Mouse (Mus musculus) retina, postnatal 7 days (tissue): ENCODE results near the gene Mfsd4a.

ENCODE experiments used
- DNase-seq: peaks from one replicate; pipeline ENCODE4 v3.0.0-alpha.2; 2012; ENCODE audit warnings: low read depth, low spot score

Gene Mfsd4a

DNA sequence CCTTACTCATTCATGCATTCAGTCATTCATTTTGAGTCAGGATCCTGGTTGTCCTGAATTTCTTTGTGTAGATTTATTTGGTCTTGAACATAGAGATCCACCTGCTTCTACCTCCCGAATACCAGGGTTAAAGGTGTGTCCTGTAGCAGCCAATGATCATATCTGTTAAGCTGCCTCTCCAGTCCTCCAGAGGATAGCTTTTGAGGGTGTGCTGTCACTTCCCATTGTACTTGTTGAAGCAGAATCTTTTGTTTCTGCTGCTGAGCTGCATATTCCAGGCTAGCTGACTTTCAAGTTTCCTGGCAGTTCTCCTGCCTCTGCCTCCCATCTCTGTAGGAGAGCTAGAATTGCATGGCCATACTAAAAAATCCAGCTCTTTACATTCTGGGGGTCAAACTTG, 51.2 kb downstream of the Mfsd4a start:
- DNase-seq = no peak

DNA sequence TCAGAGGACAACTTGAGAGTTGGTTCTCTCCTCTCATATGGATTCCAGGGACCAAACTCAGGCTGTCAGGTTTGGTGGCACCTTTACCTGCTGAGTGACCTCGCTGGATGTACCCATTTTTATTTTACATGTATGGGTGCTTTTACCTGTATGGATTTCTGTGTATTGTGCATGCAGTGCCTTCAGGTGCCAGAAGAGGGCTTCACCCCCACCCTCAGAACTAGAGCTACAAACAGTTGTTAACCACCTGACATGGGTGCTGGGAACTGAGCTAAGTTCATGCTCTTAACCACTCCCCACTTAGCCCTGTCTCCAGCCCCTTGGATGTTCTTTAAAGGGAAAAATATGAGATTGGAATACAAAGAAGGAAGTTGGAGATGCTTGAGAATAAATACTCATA, 53.1 kb downstream of the Mfsd4a start:
- DNase-seq = no peak

DNA sequence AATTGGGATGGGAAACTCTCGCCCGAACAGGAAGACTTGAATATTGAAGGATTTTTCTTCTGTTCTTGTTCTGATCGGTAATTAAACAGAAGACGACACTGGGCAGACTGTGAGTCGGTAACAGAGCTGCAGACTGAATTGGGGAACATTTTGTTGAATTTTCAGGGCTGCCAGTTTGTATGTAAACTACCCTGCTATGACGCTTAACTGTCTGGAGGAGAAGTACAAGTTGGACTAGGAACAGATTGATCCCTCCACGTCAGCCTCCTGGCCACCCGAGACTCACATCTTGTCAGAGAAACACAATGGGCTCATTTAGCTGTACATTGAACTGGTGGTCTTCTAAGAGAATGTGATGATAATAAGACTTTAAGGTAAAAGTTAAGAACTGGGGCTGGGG, 55.0 kb downstream of the Mfsd4a start:
- DNase-seq = no peak

DNA sequence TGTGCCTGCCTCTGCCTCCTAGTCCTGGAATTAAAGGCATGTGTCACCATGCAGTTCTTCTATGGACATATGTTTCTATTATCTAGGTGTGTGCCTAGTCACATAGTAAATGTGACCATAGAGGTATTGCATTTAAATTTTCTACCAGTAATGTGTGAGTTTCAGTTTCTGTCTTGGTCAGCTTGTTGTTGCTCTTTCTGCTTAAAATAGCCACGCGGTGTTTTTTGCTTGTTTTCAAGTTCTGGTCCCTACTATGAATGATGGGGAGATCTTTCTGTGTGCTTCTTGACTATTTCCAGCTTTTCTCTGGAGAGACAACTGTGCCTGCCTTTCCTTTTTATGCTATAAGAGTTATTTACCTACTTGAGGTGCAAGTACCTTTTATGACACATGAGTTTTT, 56.1 kb downstream of the Mfsd4a start:
- no peak for DNase-seq

DNA sequence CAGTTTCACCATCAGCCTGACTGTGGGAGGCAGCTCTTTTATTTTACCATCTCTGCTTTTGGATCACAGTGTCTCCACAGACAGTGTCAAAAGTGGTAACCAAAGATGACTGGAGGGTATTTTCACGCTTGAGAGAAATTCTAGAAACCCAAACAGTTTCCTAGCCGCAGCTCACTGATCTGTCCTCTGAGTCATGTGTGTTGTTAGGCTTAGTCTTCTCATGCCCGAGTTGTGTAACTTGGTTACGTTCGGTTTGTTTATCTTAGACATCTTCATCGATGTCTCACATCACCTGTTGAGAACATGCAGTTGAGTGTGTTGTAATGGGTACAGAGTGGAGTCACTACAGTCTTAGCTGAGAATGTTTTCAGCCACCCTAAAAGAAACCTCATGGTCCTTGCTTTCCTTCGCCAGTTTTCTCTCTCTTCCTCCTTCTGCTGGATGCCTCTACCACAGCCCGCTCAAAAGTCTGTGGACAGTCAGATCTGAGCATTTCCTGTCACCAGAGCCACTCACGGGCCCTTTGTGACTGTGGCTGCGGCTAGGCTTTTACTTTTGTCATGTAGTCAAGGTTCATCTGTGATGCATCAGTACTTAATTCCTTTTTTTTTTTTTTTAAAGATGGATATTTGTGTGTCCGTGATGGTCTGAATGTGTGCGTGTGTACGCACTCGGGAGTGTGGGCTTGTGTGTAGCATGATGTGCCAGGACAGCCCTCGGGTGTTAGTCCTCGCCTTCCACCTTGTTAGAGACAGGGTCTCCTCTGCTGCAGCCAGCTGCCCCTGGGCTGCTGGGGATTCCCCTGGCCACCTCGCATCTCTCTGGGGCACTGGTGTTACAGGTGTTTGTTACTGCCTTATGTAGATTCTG, 57.0 kb downstream of the Mfsd4a start:
- no peak for DNase-seq

DNA sequence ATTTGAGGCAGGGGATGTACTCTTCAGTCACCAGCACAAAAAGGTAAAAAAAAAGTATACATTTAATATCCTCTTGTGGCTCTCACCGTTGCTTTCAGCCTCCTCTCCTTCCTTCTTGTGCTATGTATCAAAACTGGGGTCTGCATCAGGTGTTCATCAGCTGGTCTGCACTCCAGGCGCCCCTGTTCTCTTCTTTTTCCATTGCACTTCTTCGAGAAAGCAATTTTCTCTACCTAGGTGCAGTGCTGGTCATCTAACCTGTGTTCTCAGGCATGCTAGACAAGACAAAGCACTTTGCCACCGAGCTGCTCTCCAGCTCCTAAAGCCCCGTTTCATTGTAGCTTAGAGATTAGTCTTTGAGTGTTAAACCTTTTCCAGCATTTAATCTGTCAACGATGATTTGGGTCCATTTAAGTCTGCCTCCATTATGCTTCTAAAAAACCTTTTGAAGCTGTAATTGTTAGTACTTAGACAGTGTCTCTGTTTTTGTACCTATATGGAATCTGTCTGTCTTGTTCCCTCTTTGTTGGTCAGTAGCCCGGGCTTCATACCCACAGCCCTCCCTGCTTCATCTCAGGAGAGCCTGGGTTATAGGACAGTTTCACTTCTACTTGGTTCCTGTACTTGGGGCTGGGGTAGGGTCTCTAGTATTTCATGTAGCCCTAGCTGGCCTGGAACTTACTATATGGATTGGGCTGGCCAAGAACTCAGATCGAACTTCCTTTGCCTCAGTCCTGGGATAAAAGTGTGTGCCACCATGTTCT, 58.8 kb downstream of the Mfsd4a start:
- no peak for DNase-seq

DNA sequence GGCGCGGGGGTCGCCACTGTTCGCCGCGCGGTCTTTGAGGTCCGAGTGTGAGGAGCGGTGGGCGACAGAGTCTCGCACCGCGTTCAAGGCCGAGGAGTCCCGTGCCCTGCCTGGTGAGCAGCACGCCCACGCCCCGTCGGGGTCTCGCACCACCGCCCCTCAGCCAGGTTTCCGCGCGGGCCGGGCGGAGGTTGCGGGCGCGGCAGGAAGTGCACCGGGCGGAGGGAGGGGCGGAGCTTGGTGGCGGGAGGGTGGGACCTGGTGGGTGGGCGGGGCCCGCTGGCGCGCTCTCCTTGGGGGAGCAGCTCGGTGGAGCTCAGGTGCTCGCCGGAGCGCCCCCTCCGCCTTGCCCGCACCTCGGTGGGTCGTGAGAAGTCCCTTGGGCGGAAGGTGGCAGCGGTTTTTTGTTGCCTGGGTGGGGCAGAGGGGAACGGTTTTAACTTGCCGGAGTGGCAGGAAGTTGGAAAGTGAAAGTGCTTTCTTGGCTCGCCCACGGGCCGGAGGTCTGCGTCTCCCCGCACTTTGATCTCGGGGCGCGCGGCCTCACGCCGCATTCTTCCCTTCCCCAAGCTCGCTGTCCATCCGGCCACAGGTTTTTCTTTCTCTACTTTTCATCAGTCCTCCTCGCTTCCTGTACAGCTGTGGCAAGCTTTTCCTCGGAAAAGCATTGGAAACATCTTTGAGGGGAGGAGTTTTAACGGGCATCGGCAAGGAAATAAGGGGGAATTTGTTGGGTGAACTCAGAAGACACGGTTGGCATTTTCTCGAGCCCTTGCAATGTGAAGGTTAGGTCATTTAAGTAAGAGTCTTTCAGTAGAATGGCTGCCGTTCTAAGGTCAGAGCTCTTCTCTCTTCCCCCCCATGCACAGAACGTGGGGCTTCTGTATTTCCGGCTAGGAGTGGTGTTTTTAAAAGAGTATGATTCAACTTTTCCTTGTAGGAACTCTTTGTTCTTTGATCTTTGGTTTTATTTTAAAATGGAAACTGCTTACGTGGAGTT, 59.7 kb downstream of the Mfsd4a start:
- DNase-seq = peak; percentile 62

DNA sequence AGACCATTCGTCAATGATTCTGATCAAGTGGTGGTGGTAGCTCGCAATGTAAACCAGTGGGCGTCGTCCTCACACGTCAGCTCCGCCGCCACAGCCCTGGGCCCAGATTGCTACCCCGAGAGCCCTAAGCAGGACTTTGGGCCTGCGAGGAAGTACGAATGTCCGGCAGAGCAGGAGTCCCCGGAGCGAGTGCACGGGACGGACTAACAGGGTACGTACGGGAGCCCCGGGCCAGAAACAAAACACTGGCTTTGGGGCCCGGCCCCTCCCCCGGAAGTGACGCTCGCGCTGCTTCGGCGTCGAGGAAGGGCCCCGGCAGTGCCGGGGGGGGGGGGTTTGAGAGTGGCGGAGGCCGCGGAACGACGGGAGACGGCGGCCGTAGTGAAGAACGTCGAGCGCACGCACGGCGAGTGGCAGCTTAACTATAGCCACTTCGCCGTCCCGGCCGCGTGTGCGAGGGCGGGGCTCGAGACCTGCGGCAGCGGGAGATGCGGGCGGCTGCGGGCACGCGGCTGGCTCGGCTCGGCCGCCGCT, 60.5 kb downstream of the Mfsd4a start, which contains the start of gene Elk4:
Gene Elk4 (plus strand): TSS at position 326 of the 534 bp plus-strand sequence.
- DNase-seq = peak; percentile 81

DNA sequence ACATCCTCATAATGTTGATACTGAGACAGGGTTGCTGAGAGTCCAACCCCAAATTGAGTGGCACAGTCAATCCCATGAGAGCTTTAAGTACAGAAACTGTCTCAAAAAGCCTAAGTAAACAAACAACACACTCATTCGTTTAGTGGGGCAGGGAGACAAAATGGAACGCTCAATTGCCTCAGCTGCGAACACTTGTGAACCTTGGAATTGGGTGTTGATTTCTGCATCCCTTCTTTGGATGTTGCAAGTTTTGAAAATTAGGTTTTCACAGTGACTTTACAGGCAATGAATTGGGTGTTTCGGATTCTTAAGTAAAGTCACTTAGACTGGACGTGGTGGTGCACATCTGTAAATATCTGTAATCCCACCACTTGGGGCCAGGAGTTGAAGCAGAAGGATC, 61.1 kb downstream of the Mfsd4a start:
- no peak for DNase-seq

DNA sequence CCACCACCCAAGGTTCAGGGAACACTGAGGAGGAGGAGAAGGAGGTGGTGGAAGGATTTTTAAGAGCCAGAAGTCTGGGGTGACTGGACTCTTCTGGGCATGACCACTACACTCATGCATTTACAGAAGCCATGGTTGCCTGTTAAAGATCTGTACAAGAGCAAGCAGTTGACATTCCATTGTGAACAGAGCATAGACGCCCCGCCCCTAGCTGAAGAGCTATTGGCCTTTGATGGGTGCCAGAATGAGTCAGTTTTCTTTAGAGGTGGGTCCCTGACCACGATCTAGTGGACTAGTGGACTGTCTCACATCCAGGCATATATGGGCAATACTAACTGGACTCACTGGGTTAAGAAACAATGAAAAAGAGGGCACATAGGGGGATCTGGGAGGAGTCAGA, 61.8 kb downstream of the Mfsd4a start:
- no peak for DNase-seq

DNA sequence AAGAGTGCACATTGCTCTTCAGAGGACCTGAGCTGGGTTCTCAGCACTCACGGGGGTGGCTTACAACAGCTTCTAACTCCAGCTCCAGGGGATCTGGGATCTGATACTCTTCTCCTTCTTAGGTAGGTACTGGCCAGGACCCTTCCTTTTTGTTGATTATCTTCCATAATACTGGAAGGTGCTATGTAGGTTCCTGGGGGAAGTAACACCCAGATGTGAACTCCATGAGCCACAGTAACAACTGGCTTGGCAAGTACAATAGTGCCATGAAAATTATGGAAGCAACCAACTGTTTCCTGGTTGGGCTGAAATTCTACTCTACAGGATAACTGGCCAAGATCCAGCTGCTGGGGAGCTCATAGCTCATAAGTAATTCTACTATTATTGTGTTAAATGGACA, 62.4 kb downstream of the Mfsd4a start:
- no peak for DNase-seq

DNA sequence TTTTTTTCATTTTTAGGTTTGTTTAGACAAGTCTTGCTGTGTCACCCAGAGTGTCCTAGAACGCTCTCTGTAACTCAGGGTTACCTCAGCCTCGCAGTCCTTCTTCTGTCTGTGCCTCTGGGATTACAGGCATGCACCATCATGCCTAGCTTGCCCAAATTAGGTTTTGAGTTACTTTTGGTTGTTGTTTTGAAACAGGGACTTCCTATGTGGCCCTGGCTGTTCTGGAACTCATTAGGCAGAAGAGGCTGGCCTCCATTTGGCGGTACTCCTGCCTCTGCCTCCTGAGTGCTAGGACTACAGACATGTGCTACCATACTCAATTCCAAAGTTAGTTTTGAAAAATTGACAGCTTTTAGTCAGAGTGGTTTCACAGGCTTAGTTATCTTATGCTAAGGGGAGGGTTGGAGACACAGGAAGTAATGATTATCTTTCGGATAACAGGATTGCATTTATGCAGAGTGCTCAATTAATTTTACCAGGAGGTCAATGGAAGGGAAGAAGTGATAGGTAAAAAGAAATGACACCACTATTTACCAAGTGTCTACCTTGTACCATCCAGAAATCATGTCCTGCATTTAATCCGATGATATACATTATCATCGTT, 63.2 kb downstream of the Mfsd4a start:
- DNase-seq = no peak

DNA sequence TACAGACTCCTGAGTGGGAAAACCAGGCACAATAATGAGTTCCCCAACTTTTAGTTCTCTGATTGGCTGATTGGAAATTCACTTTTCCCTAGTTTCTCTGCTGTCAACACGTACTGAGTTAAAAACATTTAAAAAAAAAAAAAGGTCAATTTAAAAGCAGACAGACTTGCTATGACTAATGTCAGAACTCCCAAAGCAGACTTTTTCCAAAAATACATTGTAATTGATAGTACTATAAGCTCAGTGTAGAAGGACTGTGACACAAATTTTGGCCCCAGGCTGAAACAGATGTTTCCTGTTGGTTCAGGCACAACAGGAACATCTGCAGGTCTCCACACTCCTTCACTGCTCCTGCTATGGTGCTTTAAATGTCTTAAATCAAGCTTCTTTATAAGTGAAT, 64.0 kb downstream of the Mfsd4a start:
- DNase-seq = no peak

DNA sequence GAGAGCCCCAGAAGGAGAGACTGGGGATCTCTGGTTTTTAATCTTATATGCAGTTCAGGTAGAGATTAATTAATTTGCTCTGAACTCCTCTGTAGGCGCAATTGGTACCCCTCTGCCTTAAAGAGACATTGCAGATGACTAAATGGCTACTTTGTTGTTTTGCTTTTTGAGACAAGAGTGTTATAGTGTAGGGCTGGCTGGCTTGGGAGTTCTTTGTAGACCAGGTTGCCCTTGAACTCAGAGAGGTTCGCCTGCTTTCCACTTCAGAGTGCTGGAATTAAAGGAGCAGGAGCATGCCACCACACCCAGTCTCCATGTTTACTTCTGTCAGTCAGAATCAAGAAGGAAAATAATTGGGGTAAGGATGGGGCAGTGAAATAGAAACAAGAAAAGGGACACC, 64.8 kb downstream of the Mfsd4a start:
- no peak for DNase-seq

DNA sequence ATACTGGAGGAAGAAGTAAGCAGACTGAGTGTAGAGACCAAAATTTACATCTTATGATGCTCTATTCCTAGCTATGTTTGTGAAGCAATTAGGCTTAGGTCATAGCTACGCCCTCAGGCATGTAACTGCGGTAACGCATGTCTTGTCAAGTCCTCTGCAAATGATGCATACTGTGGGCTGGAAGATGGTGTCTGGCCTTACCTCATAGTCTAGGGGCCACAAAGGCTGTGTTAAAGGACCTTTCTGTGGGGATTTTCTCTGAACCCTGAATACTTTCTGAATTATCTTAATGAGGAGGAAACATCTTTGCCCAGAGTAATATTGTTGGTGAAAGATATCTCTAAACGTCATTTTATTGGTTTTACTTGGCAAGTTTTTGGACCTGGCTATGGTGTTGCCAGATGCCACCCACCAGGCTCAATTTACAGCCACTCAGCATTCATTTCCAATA, 66.0 kb downstream of the Mfsd4a start:
- DNase-seq = no peak

DNA sequence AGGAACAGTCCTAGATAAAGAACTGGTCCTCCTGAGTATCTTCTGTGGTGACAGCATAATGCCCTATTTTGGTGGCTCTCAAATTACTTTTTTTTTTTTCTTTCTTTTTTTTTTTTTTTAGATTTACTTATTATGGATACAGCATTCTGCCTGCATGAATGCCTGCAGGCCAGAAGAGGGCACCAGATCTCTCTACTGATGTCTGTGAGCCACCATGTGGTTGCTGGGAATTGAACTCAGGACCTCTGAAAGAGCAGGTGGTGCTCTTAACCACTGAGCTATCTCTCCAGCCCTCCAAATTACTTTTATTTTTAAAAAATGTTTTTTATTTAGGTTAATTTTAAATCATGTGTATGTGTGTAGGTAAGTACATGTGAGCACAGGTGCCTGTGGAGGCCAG, 67.4 kb downstream of the Mfsd4a start:
- no peak for DNase-seq

DNA sequence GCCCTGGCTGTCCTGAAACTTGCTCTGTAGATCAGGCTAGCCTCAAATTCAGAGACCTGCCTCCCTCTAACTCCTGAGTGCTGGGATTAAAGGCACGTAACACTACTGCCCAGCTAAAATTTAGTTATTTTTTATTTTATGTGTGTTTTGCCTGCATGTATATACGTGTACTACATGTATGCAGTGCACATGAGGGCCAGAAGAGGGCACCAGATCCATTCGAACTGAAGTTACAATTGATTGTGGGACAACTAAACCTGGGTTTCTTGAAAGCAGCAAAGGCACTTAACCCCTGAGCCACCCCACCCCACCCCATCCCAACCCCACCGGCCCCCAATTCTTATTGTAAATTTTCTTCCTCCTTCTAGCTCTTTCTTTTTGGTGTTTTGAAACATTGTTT, 72.8 kb downstream of the Mfsd4a start:
- DNase-seq = no peak

DNA sequence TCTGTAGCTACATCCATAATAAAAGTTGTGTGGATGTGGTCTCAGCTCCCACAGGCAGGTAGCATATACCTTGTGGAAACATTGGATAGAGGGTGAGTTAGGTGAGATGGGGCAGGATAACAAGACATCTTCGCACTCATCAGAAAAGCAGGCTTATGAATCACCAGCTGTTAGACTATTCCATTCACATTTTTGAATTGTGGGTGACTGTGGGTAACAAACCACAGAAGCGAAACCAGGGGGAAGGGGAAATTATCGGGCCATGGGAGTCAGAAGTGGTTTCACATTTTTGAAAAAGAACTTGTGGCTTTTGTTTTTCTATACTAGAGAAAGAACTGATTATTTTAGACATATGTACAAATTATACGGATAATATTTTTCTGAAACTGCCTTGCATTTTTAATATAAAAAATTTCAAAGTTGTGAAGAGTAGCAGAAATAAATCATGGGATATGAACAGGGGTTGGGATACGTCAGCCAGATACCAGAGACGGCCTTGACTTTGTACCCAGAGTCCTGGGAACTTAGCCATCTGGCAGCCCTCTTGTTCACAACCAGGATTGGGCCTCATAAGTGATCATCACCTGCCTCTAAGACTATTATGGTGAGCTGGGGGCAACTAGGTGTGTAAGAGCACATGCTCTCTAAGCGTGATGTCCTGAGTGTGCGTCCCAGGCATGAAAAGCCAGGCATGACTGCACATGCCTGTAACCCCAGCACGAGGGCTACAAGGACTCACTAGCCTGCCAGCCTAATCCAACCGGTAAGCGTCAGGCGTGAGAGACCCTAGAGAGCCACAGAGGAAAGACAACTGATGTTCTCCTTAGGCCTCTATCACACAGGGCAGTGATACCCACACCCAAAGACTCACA, 74.5 kb downstream of the Mfsd4a start:
- DNase-seq = no peak

DNA sequence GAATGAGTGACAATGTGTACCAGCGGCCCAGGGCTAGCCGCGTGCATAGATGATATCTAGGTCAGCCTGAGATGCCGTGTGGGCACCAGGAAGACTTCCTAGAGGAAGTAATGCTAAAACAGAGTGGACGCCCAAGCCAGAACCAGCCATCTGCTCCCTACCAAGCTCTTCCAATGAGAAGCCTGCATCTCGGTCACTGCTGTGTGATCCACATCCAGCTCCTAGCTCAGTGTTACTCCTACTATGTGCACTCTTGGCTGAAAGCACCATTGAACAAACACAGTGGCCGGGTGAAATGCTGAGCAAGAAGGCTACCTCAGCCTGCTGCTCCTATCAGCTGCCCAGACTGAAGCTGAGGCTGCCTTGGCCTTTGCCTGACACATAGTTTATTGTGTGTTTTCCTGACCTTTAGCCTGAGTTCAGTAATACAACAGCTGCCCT, 75.3 kb downstream of the Mfsd4a start:
- no peak for DNase-seq
